Mouse (Mus musculus): ENCODE measurements around the gene Max. TPM values are rescaled to one million over a fixed set of nuclear protein-coding genes. Genes with fewer than 3 reads are reported as not detected.
A peak's percentile ranks its signal among the peaks of the same experiment; 100 is the strongest.

Max gene
- polyA plus RNA-seq, 1 experiment from 2014 or later = 7.4 TPM

DNA sequence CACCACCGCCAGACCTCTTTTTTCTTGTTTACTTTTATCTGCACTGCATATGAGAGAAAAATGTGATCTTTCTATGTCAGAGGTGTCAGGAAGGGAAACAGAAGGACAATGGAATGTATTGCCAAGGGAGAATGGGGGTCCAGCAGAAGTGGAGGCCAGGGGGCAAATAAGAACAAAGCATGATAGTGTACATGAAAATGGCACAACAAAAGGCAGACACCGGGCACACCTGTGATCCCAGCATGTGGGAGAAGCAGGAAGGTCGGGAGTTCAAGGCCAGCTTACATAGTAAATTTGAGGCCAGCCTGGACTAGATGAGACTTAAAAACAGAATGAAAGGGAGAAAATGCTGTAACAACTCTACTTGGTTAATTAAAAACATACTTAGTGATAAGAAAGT lies 43.1 kb downstream of the Max start:
- H3K4me2 ChIP-seq = no peak overlapping the region
- no peaks in the 10 kb centered on the region for H3K4me1 ChIP-seq
- no peak overlapping the region for H3K9ac ChIP-seq
- no peak overlapping the region for H3K4me3 ChIP-seq
- 71% methylated on average over 3 of the region's 3 CpGs for WGBS
- peaks cover 52% of the 10 kb centered on the region for H3K36me3 ChIP-seq
- H3K27me3 ChIP-seq (replicated peaks) = no peaks in the 10 kb centered on the region
- no peaks in the 10 kb centered on the region for H3K9me3 ChIP-seq
- H3K27ac ChIP-seq (replicated peaks) = no peak overlapping the region
- no peak for ATAC-seq (ENCODE audit: extremely low read depth, insufficient number of reproducible peaks, low FRiP score, low TSS enrichment)

DNA sequence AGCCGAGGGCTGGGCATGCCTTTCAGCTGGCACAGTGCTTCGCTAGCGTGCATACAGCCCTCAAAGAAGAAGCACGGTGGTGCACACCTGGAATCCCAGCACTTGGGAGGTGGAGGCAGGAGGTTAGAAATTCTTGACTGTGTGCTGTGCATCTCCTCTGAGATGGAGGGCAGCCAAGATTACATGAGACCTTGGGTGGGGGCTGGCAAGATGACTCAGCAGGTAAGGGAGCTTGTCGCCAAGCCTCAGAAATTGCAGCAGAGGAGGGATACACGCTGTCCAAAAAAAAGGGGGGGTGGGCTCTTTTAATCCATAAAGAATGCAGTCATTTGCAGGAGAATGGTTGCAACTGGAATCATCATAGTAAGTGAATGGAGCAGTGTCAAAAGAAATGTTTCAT lies 43.9 kb downstream of the Max start:
- ATAC-seq (ENCODE audit: extremely low read depth, insufficient number of reproducible peaks, low FRiP score, low TSS enrichment) = no peak
- H3K27ac ChIP-seq (replicated peaks) = no peak overlapping the region

DNA sequence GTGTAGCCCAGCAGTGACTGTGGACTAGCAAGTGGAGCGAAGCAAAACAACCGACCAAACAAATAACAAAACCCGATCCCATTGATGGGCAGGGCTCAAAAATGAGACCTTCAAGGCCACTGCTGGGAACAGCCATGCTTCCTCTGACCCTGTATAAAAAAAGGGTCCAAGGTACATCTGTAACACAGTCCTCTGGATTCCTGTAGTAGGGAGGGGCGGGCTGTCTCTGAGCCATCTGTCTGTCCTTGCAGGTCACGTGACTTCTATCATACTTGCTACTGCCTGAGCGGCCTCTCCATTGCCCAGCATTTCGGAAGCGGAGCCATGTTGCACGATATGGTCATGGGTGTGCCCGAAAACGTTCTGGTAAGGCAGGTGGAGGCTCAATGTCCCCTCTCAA lies 45.8 kb downstream of the Max start:
- H3K4me1 ChIP-seq = 0 out of 2 replicates have a peak, but pooled peaks cover 2% of the 10 kb centered on the region
- no peak overlapping the region for H3K4me3 ChIP-seq
- no peak for ATAC-seq (ENCODE audit: extremely low read depth, insufficient number of reproducible peaks, low FRiP score, low TSS enrichment)
- no peak overlapping the region for H3K27ac ChIP-seq (replicated peaks)
- H3K36me3 ChIP-seq = peaks cover 64% of the 10 kb centered on the region
- no peaks in the 10 kb centered on the region for H3K27me3 ChIP-seq (replicated peaks)
- no peak overlapping the region for H3K9ac ChIP-seq
- no peaks in the 10 kb centered on the region for H3K9me3 ChIP-seq
- no peak overlapping the region for H3K4me2 ChIP-seq
- 88% methylated on average over 11 of the region's 11 CpGs for WGBS

More for the DNA sequence above, 43.9 kb downstream of the Max start:
- H3K9me3 ChIP-seq = no peaks in the 10 kb centered on the region
- H3K4me2 ChIP-seq = no peak overlapping the region
- no peak overlapping the region for H3K9ac ChIP-seq
- WGBS = 76% methylated on average over 6 of the region's 6 CpGs
- no peaks in the 10 kb centered on the region for H3K4me1 ChIP-seq
- H3K36me3 ChIP-seq = peaks cover 57% of the 10 kb centered on the region
- no peak overlapping the region for H3K4me3 ChIP-seq
- no peaks in the 10 kb centered on the region for H3K27me3 ChIP-seq (replicated peaks)

DNA sequence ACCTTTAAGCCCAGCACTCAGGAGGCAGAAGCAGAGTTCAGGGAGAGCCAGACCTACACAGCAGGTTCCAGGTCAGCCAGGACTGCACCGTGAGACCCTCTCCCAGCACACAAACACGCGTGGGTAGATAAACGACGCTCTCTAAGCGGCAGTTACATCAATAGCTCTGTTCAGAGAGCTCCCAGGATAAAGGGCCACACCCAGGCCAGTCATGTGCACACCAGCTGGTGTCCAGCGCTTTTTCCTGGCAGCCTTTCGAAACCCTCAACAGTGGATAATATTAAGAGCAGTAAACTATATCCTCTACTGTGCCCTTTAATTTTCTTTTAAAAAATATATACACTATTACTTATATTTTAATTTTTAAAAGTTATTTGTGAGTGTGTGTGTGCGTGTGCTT lies 49.8 kb downstream of the Max start:
- H3K4me2 ChIP-seq = no peak overlapping the region
- H3K27me3 ChIP-seq (replicated peaks) = no peaks in the 10 kb centered on the region
- no peak overlapping the region for H3K27ac ChIP-seq (replicated peaks)
- H3K9me3 ChIP-seq = no peaks in the 10 kb centered on the region
- no peak overlapping the region for H3K9ac ChIP-seq
- ATAC-seq (ENCODE audit: extremely low read depth, insufficient number of reproducible peaks, low FRiP score, low TSS enrichment) = no peak
- H3K4me3 ChIP-seq = no peak overlapping the region
- H3K36me3 ChIP-seq = peaks cover 65% of the 10 kb centered on the region
- WGBS = 57% methylated on average over 9 of the region's 9 CpGs
- peaks cover 18% of the 10 kb centered on the region; the same call in 1 of the 2 replicates for H3K4me1 ChIP-seq

DNA sequence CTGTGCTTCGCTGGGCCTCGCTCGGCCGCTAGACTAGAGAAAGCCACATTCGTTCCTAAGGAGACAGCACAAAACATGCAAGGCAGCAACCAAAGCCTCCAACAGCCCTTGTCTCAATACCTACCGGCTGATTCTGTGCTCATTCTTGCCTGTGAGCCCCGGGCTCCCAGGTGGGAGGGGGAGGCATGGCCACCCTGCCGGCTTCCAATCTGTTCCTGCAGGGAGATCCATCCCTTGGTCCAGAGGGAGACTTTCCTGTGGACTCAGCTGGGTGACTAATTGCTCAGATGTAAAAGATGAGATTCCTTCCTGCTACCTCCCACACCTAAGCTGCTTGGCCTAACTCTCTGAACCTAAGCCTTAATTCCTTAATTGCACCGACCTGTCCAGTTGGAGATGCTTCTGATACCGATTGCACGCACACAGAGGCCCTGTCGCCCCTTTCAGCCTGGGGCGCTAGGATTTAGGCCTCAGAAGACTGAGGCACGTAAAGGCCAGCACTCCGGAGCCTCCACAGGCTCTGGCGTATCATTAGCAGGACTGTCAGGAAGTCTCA lies 50.8 kb downstream of the Max start:
- Histone ChIP-seq H3K27me3 (replicated peaks) (no peaks in the 10 kb centered on the region), H3K9ac (no peak overlapping the region), H3K4me1 (peaks cover 21% of the 10 kb centered on the region; the same call in 1 of the 2 replicates), H3K9me3 (no peaks in the 10 kb centered on the region), H3K4me3 (no peak overlapping the region), H3K36me3 (peaks cover 61% of the 10 kb centered on the region), H3K27ac (replicated peaks) (no peak overlapping the region), H3K4me2 (no peak overlapping the region)
- 77% methylated on average over 16 of the region's 16 CpGs for WGBS
- no peak for ATAC-seq (ENCODE audit: extremely low read depth, insufficient number of reproducible peaks, low FRiP score, low TSS enrichment)

- no peaks in the 10 kb centered on the region for H3K9me3 ChIP-seq
- 0 out of 2 replicates have a peak overlapping the region, but pooled peaks have one; percentile 40 for H3K9ac ChIP-seq
- 59% methylated on average over 11 of the region's 11 CpGs for WGBS
- H3K27ac ChIP-seq (replicated peaks) = 0 out of 2 replicates have a peak overlapping the region, but pooled peaks have one; percentile 32
- no peak for ATAC-seq (ENCODE audit: extremely low read depth, insufficient number of reproducible peaks, low FRiP score, low TSS enrichment)
- 0 out of 2 replicates have a peak overlapping the region, but pooled peaks have one; percentile 9 for H3K4me3 ChIP-seq
- H3K27me3 ChIP-seq (replicated peaks) = no peaks in the 10 kb centered on the region
- peaks cover 27% of the 10 kb centered on the region; the same call in 1 of the 2 replicates for H3K4me1 ChIP-seq
- H3K4me2 ChIP-seq = peak overlapping the region; percentile 35
- peaks cover 60% of the 10 kb centered on the region for H3K36me3 ChIP-seq
Observed at GRCm38 (mm10) chr12:76910258-76910940, 51.6 kb downstream of the Max start.

DNA sequence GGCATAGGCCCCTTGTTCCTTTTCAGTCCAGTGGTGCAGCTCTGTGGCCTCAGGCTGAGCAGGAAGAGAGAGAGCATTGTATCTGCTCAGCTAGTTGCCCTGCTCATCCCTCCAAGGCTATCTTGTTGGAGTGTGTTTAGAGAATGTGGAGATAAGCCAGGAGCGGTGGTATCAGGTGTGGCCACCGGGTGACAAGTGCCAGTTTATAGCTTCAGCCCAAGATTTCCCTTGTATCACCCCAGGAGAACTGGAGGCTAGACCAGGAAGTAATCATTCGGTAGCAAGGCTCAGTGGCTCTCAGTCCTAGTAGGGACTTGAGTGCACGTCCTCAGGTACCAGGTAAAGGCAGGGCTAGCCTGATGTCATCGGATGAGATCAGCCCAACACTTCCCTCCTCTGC lies 52.8 kb downstream of the Max start:
- 0 out of 2 replicates have a peak, but pooled peaks have one; percentile 9 for ATAC-seq (ENCODE audit: extremely low read depth, insufficient number of reproducible peaks, low FRiP score, low TSS enrichment)
- peaks cover 27% of the 10 kb centered on the region; the same call in 1 of the 2 replicates for H3K4me1 ChIP-seq

GRCm38 (mm10) chr12:76906278-76906677 lies 55.7 kb downstream of the Max start:
- no peak overlapping the region for H3K9ac ChIP-seq
- H3K9me3 ChIP-seq = no peaks in the 10 kb centered on the region
- H3K27ac ChIP-seq (replicated peaks) = no peak overlapping the region
- no peaks in the 10 kb centered on the region for H3K27me3 ChIP-seq (replicated peaks)
- H3K36me3 ChIP-seq = peaks cover 40% of the 10 kb centered on the region
- no peak overlapping the region for H3K4me3 ChIP-seq
- no peak overlapping the region for H3K4me2 ChIP-seq
- 45% methylated on average over 1 of the region's 1 CpGs for WGBS
- ATAC-seq (ENCODE audit: extremely low read depth, insufficient number of reproducible peaks, low FRiP score, low TSS enrichment) = no peak
- H3K4me1 ChIP-seq = peaks cover 25% of the 10 kb centered on the region; the same call in 1 of the 2 replicates

More for the DNA sequence above, 52.8 kb downstream of the Max start:
- peak overlapping the region; percentile 11; the same call in 1 of the 2 replicates for H3K4me2 ChIP-seq
- H3K4me3 ChIP-seq = no peak overlapping the region
- 0 out of 2 replicates have a peak overlapping the region, but pooled peaks have one; percentile 6 for H3K9ac ChIP-seq
- no peaks in the 10 kb centered on the region for H3K9me3 ChIP-seq
- WGBS = 50% methylated on average over 5 of the region's 5 CpGs
- no peak overlapping the region for H3K27ac ChIP-seq (replicated peaks)
- H3K27me3 ChIP-seq (replicated peaks) = no peaks in the 10 kb centered on the region
- H3K36me3 ChIP-seq = peaks cover 50% of the 10 kb centered on the region

DNA sequence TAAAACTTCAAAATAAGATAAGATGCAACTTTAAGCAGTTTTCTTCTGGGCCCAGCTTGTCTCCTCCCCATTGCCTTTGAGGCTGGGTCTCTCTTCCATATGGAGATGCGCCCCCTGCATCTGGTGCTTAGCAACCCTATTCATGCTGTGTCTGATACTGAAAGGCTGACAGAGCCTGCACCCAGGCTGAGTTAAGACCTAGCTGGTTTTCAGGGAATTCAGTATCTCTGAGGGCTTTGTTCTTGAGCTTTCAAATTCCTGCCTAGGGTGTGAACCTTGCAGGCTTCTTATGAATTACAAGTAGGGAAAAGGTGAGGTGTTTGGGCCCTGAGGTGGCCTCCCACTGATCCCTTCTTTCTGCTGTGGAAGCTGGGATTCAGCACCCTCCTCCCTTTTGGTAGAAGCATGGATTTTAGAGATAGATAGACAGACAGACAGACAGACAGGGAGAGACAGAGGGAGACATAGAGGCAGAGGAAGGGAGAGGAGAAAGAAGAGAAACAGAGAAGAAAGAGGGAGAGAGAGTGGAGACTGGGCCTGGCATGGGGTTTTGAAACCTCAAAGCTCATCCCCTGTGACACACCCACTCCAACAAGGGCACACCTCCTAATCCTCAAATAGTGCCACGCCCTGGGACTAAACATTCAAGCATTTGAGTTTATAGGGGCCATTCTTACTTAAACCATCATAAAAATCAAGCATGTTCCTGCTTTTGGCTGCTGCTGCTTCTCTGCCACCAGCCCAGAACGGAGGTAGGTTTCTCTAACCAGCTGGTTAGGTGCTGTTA lies 60.3 kb downstream of the Max start:
- no peak for ATAC-seq (ENCODE audit: extremely low read depth, insufficient number of reproducible peaks, low FRiP score, low TSS enrichment)
- H3K4me3 ChIP-seq = no peak overlapping the region
- no peaks in the 10 kb centered on the region for H3K27me3 ChIP-seq (replicated peaks)
- WGBS = 85% methylated on average over 3 of the region's 3 CpGs
- H3K9ac ChIP-seq = no peak overlapping the region
- peaks cover 12% of the 10 kb centered on the region for H3K4me1 ChIP-seq
- H3K4me2 ChIP-seq = no peak overlapping the region
- peaks cover 33% of the 10 kb centered on the region for H3K36me3 ChIP-seq
- H3K9me3 ChIP-seq = no peaks in the 10 kb centered on the region
- no peak overlapping the region for H3K27ac ChIP-seq (replicated peaks)

GRCm38 (mm10) chr12:76899261-76899975 lies 62.6 kb downstream of the Max start:
- 88% methylated on average over 10 of the region's 10 CpGs for WGBS
- no peak overlapping the region for H3K4me3 ChIP-seq
- H3K9ac ChIP-seq = no peak overlapping the region

GRCm38 (mm10) chr12:76898141-76898540 lies 63.9 kb downstream of the Max start:
- ATAC-seq (ENCODE audit: extremely low read depth, insufficient number of reproducible peaks, low FRiP score, low TSS enrichment) = no peak
- Histone ChIP-seq H3K9ac (no peak overlapping the region), H3K36me3 (peaks cover 28% of the 10 kb centered on the region), H3K27ac (replicated peaks) (no peak overlapping the region), H3K4me3 (no peak overlapping the region), H3K27me3 (replicated peaks) (no peaks in the 10 kb centered on the region), H3K4me2 (no peak overlapping the region), H3K9me3 (no peaks in the 10 kb centered on the region), H3K4me1 (peaks cover 26% of the 10 kb centered on the region)

More at GRCm38 (mm10) chr12:76899261-76899975, 62.6 kb downstream of the Max start:
- ATAC-seq (ENCODE audit: extremely low read depth, insufficient number of reproducible peaks, low FRiP score, low TSS enrichment) = no peak
- H3K27me3 ChIP-seq (replicated peaks) = no peaks in the 10 kb centered on the region
- no peak overlapping the region for H3K27ac ChIP-seq (replicated peaks)
- H3K36me3 ChIP-seq = peaks cover 28% of the 10 kb centered on the region
- H3K9me3 ChIP-seq = no peaks in the 10 kb centered on the region
- H3K4me2 ChIP-seq = no peak overlapping the region
- H3K4me1 ChIP-seq = peaks cover 26% of the 10 kb centered on the region
